Mouse (Mus musculus) skeletal muscle tissue, adult 2 months (tissue): Measurements from ENCODE around the gene Tnfsf10.

Experiments used
- DNase-seq: peaks from one replicate; pipeline ENCODE4 v3.0.0-alpha.2; 2012; ENCODE audit warnings: low read depth, low spot score

Gene Tnfsf10

GRCm38 (mm10) chr3:27370582-27371275, 53.9 kb downstream of the Tnfsf10 start:
- no peak for DNase-seq

- DNase-seq: no peak
Measured at GRCm38 (mm10) chr3:27371276-27371621, 54.4 kb downstream of the Tnfsf10 start, which contains the start of gene Ghsr. Ghsr (plus strand) TSS chr3:27371351.

- DNase-seq: no peak
Measured at GRCm38 (mm10) chr3:27371725-27372650, 55.2 kb downstream of the Tnfsf10 start.

- no peak for DNase-seq
Measured at GRCm38 (mm10) chr3:27374396-27374795, 57.6 kb downstream of the Tnfsf10 start.

- no peak for DNase-seq
Measured at GRCm38 (mm10) chr3:27377935-27378334, 61.1 kb downstream of the Tnfsf10 start.

GRCm38 (mm10) chr3:27384836-27385235, 68.0 kb downstream of the Tnfsf10 start:
- no peak for DNase-seq

- DNase-seq: no peak
Measured at GRCm38 (mm10) chr3:27389923-27390322, 73.1 kb downstream of the Tnfsf10 start.
